Mouse (Mus musculus): ENCODE data around the gene Kin. TPM values are rescaled to one million over a fixed set of nuclear protein-coding genes. Genes with fewer than 3 reads are reported as not detected.
A peak's percentile ranks its signal among the peaks of the same experiment; 100 is the strongest.

The Kin gene
- total RNA-seq, 1 experiment = 18.9 TPM

DNA sequence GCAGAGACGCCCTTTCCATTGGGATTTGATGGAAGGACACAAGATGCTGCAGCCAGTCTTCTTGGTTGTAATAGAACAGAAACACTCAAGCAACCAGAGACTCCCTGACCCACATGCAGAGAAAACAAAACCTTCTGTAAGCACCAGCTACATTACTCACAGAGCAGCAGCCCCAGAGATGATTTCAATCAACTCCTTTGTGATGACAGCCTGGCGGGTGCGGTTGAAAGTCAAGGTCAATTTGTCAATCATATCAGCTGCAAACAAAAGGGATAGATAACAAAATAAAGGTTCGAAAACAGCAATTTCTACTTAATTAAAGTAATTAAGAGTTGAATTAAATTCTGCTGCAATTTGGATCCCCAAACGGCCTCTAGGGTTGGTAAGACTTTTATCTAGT lies 21.6 kb upstream of the Kin start:
- Histone ChIP-seq H3K27ac (ENCODE audit: insufficient read depth, low read depth, low read length, poor library complexity, severe bottlenecking) (no peak overlapping the region), H3K9ac (ENCODE audit: insufficient read depth, low read depth, low read length, poor library complexity, severe bottlenecking) (no peak overlapping the region), H3K9me3 (ENCODE audit: control insufficient read depth, insufficient read depth, low read depth, low read length) (no peaks in the 10 kb centered on the region), H3K36me3 (ENCODE audit: control insufficient read depth, insufficient read depth, low read length, poor library complexity, severe bottlenecking) (peaks cover 29% of the 10 kb centered on the region), H3K4me1 (ENCODE audit: control insufficient read depth in 2 of 2, insufficient read depth in 2 of 2, low read length in 2 of 2, poor library complexity in 1 of 2) (no peaks in the 10 kb centered on the region), H3K4me3 (ENCODE audit: insufficient read depth in 1 of 2, low read depth in 1 of 2, low read length in 2 of 2, poor library complexity in 1 of 2, severe bottlenecking in 1 of 2) (no peak overlapping the region)
- in situ Hi-C loops (cut with MboI; ENCODE audit: low sequenced_read_pairs in 2 of 2, unreplicated experiment in 2 of 2) = no loop called here
- TF ChIP-seq HCFC1 (IDR thresholded peaks at IDR 0.05; ENCODE audit: borderline replicate concordance, insufficient read depth, low read length) = no peak
- no peak for TF ChIP-seq ZC3H11A (IDR thresholded peaks at IDR 0.05; ENCODE audit: borderline replicate concordance, low read depth, low read length)
- no peak for TF ChIP-seq ZNF384 (IDR thresholded peaks at IDR 0.05; ENCODE audit: low read depth, low read length)
- TF ChIP-seq MAFK (IDR thresholded peaks at IDR 0.05; ENCODE audit: insufficient read depth, low read depth, low read length) = no peak
- no peak for TF ChIP-seq CHD2 (IDR thresholded peaks at IDR 0.05; ENCODE audit: low read depth, low read length)
- no peak for DNase-seq (ENCODE audit: low read depth, low spot score)

DNA sequence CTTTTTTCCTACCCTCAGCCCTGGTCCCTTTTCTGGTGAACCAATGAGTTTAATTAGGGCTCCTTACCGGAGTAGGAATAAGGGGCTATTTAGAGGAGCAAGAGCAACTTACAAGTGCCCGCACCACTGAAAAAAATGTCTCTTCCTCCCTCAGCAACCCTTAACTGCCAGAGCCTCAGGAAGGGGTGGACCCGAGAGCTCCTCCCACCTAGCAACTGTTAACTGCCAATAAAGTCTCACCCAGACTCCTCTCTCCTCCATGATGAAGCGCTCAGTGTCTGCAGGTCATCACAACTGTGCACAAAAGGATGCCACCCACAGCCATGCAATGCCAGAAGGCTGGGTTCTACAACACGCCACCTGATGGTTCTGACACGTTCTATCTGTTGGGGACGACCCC lies 8.6 kb upstream of the Kin start:
- Histone ChIP-seq H3K36me3 (ENCODE audit: control insufficient read depth, insufficient read depth, low read length, poor library complexity, severe bottlenecking) (peaks cover 23% of the 10 kb centered on the region), H3K9me3 (ENCODE audit: control insufficient read depth, insufficient read depth, low read depth, low read length) (no peaks in the 10 kb centered on the region), H3K9ac (ENCODE audit: insufficient read depth, low read depth, low read length, poor library complexity, severe bottlenecking) (0 out of 2 replicates have a peak overlapping the region, but pooled peaks have one; percentile 1), H3K4me1 (ENCODE audit: control insufficient read depth in 2 of 2, insufficient read depth in 2 of 2, low read length in 2 of 2, poor library complexity in 1 of 2) (peaks cover 4 to 21% of the 10 kb centered on the region in 2 experiments; a peak in 2 of 4 replicates), H3K4me3 (ENCODE audit: insufficient read depth in 1 of 2, low read depth in 1 of 2, low read length in 2 of 2, poor library complexity in 1 of 2, severe bottlenecking in 1 of 2) (no peak overlapping the region), H3K27ac (ENCODE audit: insufficient read depth, low read depth, low read length, poor library complexity, severe bottlenecking) (no peak overlapping the region)
- DNase-seq (ENCODE audit: low read depth, low spot score) = no peak
- no peak for TF ChIP-seq CHD2 (IDR thresholded peaks at IDR 0.05; ENCODE audit: low read depth, low read length)
- in situ Hi-C loops (cut with MboI; ENCODE audit: low sequenced_read_pairs in 2 of 2, unreplicated experiment in 2 of 2) = no loop called here

DNA sequence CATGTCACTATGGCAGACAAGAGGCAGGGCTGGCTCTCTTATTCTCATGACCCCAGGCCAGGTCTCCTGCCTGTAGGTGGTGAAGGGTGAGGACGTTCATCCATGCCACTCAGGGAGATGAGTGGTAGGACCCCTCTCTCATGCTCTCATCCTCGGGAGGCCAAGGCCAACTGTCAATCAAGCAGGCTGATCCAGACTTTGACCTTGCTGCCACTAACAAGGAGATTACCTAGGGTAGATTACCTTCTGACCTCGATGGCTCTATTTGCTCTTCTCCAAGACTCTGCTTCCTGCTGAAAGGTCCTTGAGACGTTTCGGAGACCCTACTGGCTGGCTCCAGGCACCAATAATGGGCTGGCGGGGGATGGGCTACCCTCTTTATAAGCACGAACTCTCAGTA lies 5.9 kb upstream of the Kin start:
- in situ Hi-C loops (cut with MboI; ENCODE audit: low sequenced_read_pairs in 2 of 2, unreplicated experiment in 2 of 2) = no loop called here
- H3K9ac ChIP-seq (ENCODE audit: insufficient read depth, low read depth, low read length, poor library complexity, severe bottlenecking) = no peak overlapping the region
- H3K36me3 ChIP-seq (ENCODE audit: control insufficient read depth, insufficient read depth, low read length, poor library complexity, severe bottlenecking) = peaks cover 11% of the 10 kb centered on the region; the same call in 1 of the 2 replicates
- no peak overlapping the region for H3K4me3 ChIP-seq (ENCODE audit: insufficient read depth in 1 of 2, low read depth in 1 of 2, low read length in 2 of 2, poor library complexity in 1 of 2, severe bottlenecking in 1 of 2)
- H3K4me1 ChIP-seq (ENCODE audit: control insufficient read depth in 2 of 2, insufficient read depth in 2 of 2, low read length in 2 of 2, poor library complexity in 1 of 2) = peaks cover 5 to 26% of the 10 kb centered on the region in 2 experiments; a peak in 3 of 4 replicates
- no peak overlapping the region for H3K27ac ChIP-seq (ENCODE audit: insufficient read depth, low read depth, low read length, poor library complexity, severe bottlenecking)
- no peaks in the 10 kb centered on the region for H3K9me3 ChIP-seq (ENCODE audit: control insufficient read depth, insufficient read depth, low read depth, low read length)
- no peak for TF ChIP-seq ZC3H11A (IDR thresholded peaks at IDR 0.05; ENCODE audit: borderline replicate concordance, low read depth, low read length)
- no peak for TF ChIP-seq MAFK (IDR thresholded peaks at IDR 0.05; ENCODE audit: insufficient read depth, low read depth, low read length)
- TF ChIP-seq HCFC1 (IDR thresholded peaks at IDR 0.05; ENCODE audit: borderline replicate concordance, insufficient read depth, low read length) = no peak
- TF ChIP-seq ZNF384 (IDR thresholded peaks at IDR 0.05; ENCODE audit: low read depth, low read length) = no peak
- TF ChIP-seq CHD2 (IDR thresholded peaks at IDR 0.05; ENCODE audit: low read depth, low read length) = no peak
- no peak for DNase-seq (ENCODE audit: low read depth, low spot score)

DNA sequence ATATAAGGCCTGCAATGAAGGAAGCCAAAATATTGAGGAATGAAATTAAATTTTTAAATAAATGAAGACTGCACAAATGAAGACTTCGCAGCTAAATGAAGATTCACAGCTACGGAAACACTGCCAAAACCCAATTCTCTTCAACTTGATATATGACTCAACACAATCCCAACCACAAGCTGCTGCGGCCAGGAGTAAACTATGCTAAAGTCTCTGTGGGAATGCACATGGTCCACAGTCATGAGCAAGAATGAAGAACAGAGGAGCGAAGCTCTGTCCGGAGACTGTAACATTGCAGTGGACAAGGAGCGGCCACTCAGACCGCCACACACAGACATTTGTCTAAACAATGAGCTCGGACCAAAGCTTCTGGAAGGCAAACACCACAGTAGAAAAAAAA lies 3.7 kb upstream of the Kin start:
- DNase-seq (ENCODE audit: low read depth, low spot score) = no peak
- Histone ChIP-seq H3K9ac (ENCODE audit: insufficient read depth, low read depth, low read length, poor library complexity, severe bottlenecking) (peak overlapping the region; percentile 26; the same call in 1 of the 2 replicates), H3K4me1 (ENCODE audit: control insufficient read depth in 2 of 2, insufficient read depth in 2 of 2, low read length in 2 of 2, poor library complexity in 1 of 2) (peaks cover 5 to 28% of the 10 kb centered on the region in 2 experiments; a peak in 3 of 4 replicates), H3K9me3 (ENCODE audit: control insufficient read depth, insufficient read depth, low read depth, low read length) (no peaks in the 10 kb centered on the region), H3K36me3 (ENCODE audit: control insufficient read depth, insufficient read depth, low read length, poor library complexity, severe bottlenecking) (peaks cover 8% of the 10 kb centered on the region; the same call in 1 of the 2 replicates), H3K27ac (ENCODE audit: insufficient read depth, low read depth, low read length, poor library complexity, severe bottlenecking) (no peak overlapping the region), H3K4me3 (ENCODE audit: insufficient read depth in 1 of 2, low read depth in 1 of 2, low read length in 2 of 2, poor library complexity in 1 of 2, severe bottlenecking in 1 of 2) (no peak overlapping the region)
- TF ChIP-seq ZNF384 (IDR thresholded peaks at IDR 0.05; ENCODE audit: low read depth, low read length) (no peak), MAFK (IDR thresholded peaks at IDR 0.05; ENCODE audit: insufficient read depth, low read depth, low read length) (no peak), ZC3H11A (IDR thresholded peaks at IDR 0.05; ENCODE audit: borderline replicate concordance, low read depth, low read length) (no peak), HCFC1 (IDR thresholded peaks at IDR 0.05; ENCODE audit: borderline replicate concordance, insufficient read depth, low read length) (no peak), CHD2 (IDR thresholded peaks at IDR 0.05; ENCODE audit: low read depth, low read length) (no peak)
- in situ Hi-C loops (cut with MboI; ENCODE audit: low sequenced_read_pairs in 2 of 2, unreplicated experiment in 2 of 2) = no loop called here

DNA sequence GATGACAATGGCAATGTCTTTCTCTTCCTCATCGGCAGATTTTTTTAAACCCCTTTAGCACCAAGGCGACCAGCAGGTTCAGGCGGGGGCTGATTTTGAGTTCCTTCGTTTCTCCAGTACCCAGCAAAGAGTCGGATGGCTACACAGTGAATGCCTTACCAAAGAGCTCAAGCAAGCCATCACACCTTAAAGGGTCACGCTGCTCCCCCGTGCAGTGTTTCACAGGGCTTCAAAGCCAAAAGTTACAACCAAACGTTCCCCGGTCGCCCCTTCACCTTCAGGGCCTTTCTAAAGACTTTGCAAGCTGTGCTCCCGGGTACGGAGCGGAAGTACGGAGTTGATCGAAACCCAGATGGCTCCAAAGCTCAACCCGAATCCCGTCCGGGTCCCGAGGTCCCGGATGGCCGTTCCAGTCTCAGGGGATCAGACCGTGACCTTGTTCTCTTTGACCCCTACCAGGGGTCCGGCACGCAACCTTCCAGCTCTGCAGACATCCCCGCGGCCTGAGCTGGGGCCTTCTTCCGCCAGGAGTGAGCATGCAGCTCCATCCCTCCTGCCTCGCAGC lies 566 bp upstream of the Kin start:
- in situ Hi-C loops (cut with MboI; ENCODE audit: low sequenced_read_pairs in 2 of 2, unreplicated experiment in 2 of 2) = no loop called here
- TF ChIP-seq MAFK (IDR thresholded peaks at IDR 0.05; ENCODE audit: insufficient read depth, low read depth, low read length) (no peak), ZC3H11A (IDR thresholded peaks at IDR 0.05; ENCODE audit: borderline replicate concordance, low read depth, low read length) (no peak), HCFC1 (IDR thresholded peaks at IDR 0.05; ENCODE audit: borderline replicate concordance, insufficient read depth, low read length) (no peak), CHD2 (IDR thresholded peaks at IDR 0.05; ENCODE audit: low read depth, low read length) (0 out of 2 replicates have a peak, but pooled peaks have one; percentile 23), ZNF384 (IDR thresholded peaks at IDR 0.05; ENCODE audit: low read depth, low read length) (no peak)

More for the DNA sequence above, 566 bp upstream of the Kin start:
- H3K9ac ChIP-seq (ENCODE audit: insufficient read depth, low read depth, low read length, poor library complexity, severe bottlenecking) = peak overlapping the region; percentile 93
- H3K4me3 ChIP-seq (ENCODE audit: insufficient read depth in 1 of 2, low read depth in 1 of 2, low read length in 2 of 2, poor library complexity in 1 of 2, severe bottlenecking in 1 of 2) = peak overlapping the region; percentile 81 to 92
- peaks cover 5% of the 10 kb centered on the region; the same call in 1 of the 2 replicates for H3K36me3 ChIP-seq (ENCODE audit: control insufficient read depth, insufficient read depth, low read length, poor library complexity, severe bottlenecking)
- H3K4me1 ChIP-seq (ENCODE audit: control insufficient read depth in 2 of 2, insufficient read depth in 2 of 2, low read length in 2 of 2, poor library complexity in 1 of 2) = peaks cover 5 to 22% of the 10 kb centered on the region in 2 experiments; a peak in 3 of 4 replicates
- H3K9me3 ChIP-seq (ENCODE audit: control insufficient read depth, insufficient read depth, low read depth, low read length) = no peaks in the 10 kb centered on the region
- peak overlapping the region; percentile 61 for H3K27ac ChIP-seq (ENCODE audit: insufficient read depth, low read depth, low read length, poor library complexity, severe bottlenecking)
- no peak for DNase-seq (ENCODE audit: low read depth, low spot score)

Measured in ES-E14 (cell line).